In genomic region chr17:84156227-84156573, GRCm38 (mm10) we compare ENCODE assay signal across 13 mouse cellular contexts. TPM values are rescaled to one million over a fixed set of nuclear protein-coding genes. Genes with fewer than 3 reads are reported as not detected.
DNase-seq lines count a peak whose midpoint lies in the region; ATAC-seq lines count a peak whose summit lies in the region.
"Had no signal": no experiment of that assay in that cellular context is flagged by ENCODE, and none has a peak within 500 bp of the region (broad histone marks: within the 10 kb centered on the region; RNA-seq: fewer than 3 reads in every experiment).

No protein-coding gene starts in this region.

- H3K27me3 ChIP-seq in liver, embryonic 11.5 days (replicated peaks; ENCODE audit: control insufficient read depth, insufficient read depth, low read length) = no peaks in the 10 kb centered on the region
- H3K27me3 ChIP-seq: Patski had no signal

- H3K9me3 ChIP-seq in liver, embryonic 11.5 days (ENCODE audit: control insufficient read depth, low read length) = no peaks in the 10 kb centered on the region

- intact Hi-C loops in heart, postnatal 36 days (cut with DNase I) = no loop called here
- intact Hi-C loops in gastrocnemius, postnatal 14 days (cut with DNase I; ENCODE audit: low total_unique reads) = no loop called here

- no peak overlapping the region for H3K4me2 ChIP-seq in liver, embryonic 11.5 days

- peak overlapping the region; percentile 73; the same call in 1 of the 2 replicates for H3K27ac ChIP-seq in liver, embryonic 11.5 days (ENCODE audit: low read depth, low read length)

- no peaks in the 10 kb centered on the region for H3K36me3 ChIP-seq in liver, embryonic 11.5 days (ENCODE audit: control insufficient read depth, insufficient read depth, low read length)

- ATAC-seq in CD4-positive, CD25-positive, alpha-beta regulatory T cell, adult 4 months = peak; percentile 40
- ATAC-seq in liver, embryonic 11.5 days (replicated peaks; ENCODE audit: low FRiP score) = no peak

- 51% methylated on average over 13 of the region's 13 CpGs for WGBS in liver, embryonic 11.5 days

- peaks cover 73% of the 10 kb centered on the region for H3K4me1 ChIP-seq in liver, embryonic 11.5 days (replicated peaks; ENCODE audit: control insufficient read depth, insufficient read depth, low read length)

- peak; percentile 66 for DNase-seq in heart, adult 11 months
- DNase-seq in heart, postnatal 36 days = no peak
- peak; percentile 55 to 69 for DNase-seq in kidney, adult 8-10 months
- peak; percentile 33 for DNase-seq in liver, embryonic 11.5 days (ENCODE audit: low spot score)
- DNase-seq in layer of hippocampus, postnatal 14 days (ENCODE audit: low spot score in 2 of 2) = no peak
- DNase-seq in gastrocnemius, postnatal 14 days = no peak
- DNase-seq in cerebellum, adult 11 months = no peak
- DNase-seq: cerebellum, postnatal 14 days; gastrocnemius, postnatal 25 days; layer of hippocampus, adult 9-11 months; lung, adult 18-20 months had no signal

- H3K4me3 ChIP-seq in liver, embryonic 11.5 days (ENCODE audit: low read depth, low read length) = no peak overlapping the region

- no peak overlapping the region; the same call in 1 of the 2 replicates for H3K9ac ChIP-seq in liver, embryonic 11.5 days (ENCODE audit: low read depth, low read length)

RNA-seq across cellular contexts. Expression of gene Zfp36l2, which starts 31.5 kb away (rescaled TPM):
- total RNA-seq in heart, postnatal 36 days (2021) = 10 to 100 TPM; 26.4 to 31.6 TPM
- polyA plus RNA-seq in CD4-positive, CD25-positive, alpha-beta regulatory T cell, adult 4 months (2017; shearing (Covaris generic)) = 10 to 100 TPM; 26.9 to 79.1 TPM
- polyA plus RNA-seq in liver, embryonic 11.5 days (2014; fragmentation: Nextera tagmentation; extraction: Ambion mirVana) = 24.7 and 26.7 TPM in 2 replicates
- 10 to 100 TPM; 22.7 to 29.5 TPM for total RNA-seq in layer of hippocampus, postnatal 14 days (2021)
- total RNA-seq in gastrocnemius, postnatal 14 days (2021) = 10 to 100 TPM; 17.0 to 21.3 TPM

Comparison
In these comparisons a context has a peak if more than half of its experiments do, and no peak if none do; other contexts are left out.
1. DNase-seq: peak in heart, adult 11 months (single experiment), kidney, adult 8-10 months (2 of 2) and liver, embryonic 11.5 days (single experiment); none in heart, postnatal 36 days (0 of 2), layer of hippocampus, postnatal 14 days (0 of 2), gastrocnemius, postnatal 14 days (single experiment) and cerebellum, adult 11 months (single experiment).